Mouse (Mus musculus): ENCODE results near the gene Clpsl2. TPM values are rescaled to one million over a fixed set of nuclear protein-coding genes. Genes with fewer than 3 reads are reported as not detected.

Gene Clpsl2
- polyA plus RNA-seq, 1 experiment from 2014 or later, result not detected

Small RNA genes lying within 50 kb of the gene (microRNA-seq; reads per million reads assigned to microRNA genes)
- not detected for gene Gm25195 (ENCODE audit: borderline number of aligned reads)
- not detected for gene Mir6969 (ENCODE audit: borderline number of aligned reads)

Other genes with a start within 250 kb of the Clpsl2 start
- 15.3 and 17.3 TPM in 2 replicates for gene Fance, start 235.9 kb upstream of the Clpsl2 start, polyA plus RNA-seq (2014; fragmentation: Nextera tagmentation; extraction: Ambion mirVana)
- 408 and 446 TPM in 2 replicates for gene Rpl10a, start 220.9 kb upstream of the Clpsl2 start, polyA plus RNA-seq (2014; fragmentation: Nextera tagmentation; extraction: Ambion mirVana)
- 6.5 and 7.5 TPM in 2 replicates for gene Tead3, start 198.6 kb upstream of the Clpsl2 start, polyA plus RNA-seq (2014; fragmentation: Nextera tagmentation; extraction: Ambion mirVana)
- 2.9 and 5.0 TPM in 2 replicates for gene Tulp1, start 184.2 kb upstream of the Clpsl2 start, polyA plus RNA-seq (2014; fragmentation: Nextera tagmentation; extraction: Ambion mirVana)
- gene Fkbp5, start 31.9 kb upstream of the Clpsl2 start, polyA plus RNA-seq (2014; fragmentation: Nextera tagmentation; extraction: Ambion mirVana), result 5.0 and 5.8 TPM in 2 replicates
- not detected in 2 replicates for gene Armc12, start 18.6 kb upstream of the Clpsl2 start, polyA plus RNA-seq (2014; fragmentation: Nextera tagmentation; extraction: Ambion mirVana)
- 0.73 TPM in 1 of 2 replicates, not detected in the other for gene Clps, start 11.4 kb downstream of the Clpsl2 start, polyA plus RNA-seq (2014; fragmentation: Nextera tagmentation; extraction: Ambion mirVana)
- gene Lhfpl5, start 26.2 kb downstream of the Clpsl2 start, polyA plus RNA-seq (2014; fragmentation: Nextera tagmentation; extraction: Ambion mirVana), result 0.14 TPM in 1 of 2 replicates, not detected in the other
- gene Srpk1, start 73.3 kb downstream of the Clpsl2 start, polyA plus RNA-seq (2014; fragmentation: Nextera tagmentation; extraction: Ambion mirVana), result 58.1 and 79.5 TPM in 2 replicates
- gene Slc26a8, start 140.8 kb downstream of the Clpsl2 start, polyA plus RNA-seq (2014; fragmentation: Nextera tagmentation; extraction: Ambion mirVana), result 0.14 and 0.84 TPM in 2 replicates
- 37.1 and 37.4 TPM in 2 replicates for gene Mapk14, start 141.9 kb downstream of the Clpsl2 start, polyA plus RNA-seq (2014; fragmentation: Nextera tagmentation; extraction: Ambion mirVana)
- 1.8 and 2.3 TPM in 2 replicates for gene AC170998.1, start 176.7 kb downstream of the Clpsl2 start, polyA plus RNA-seq (2014; fragmentation: Nextera tagmentation; extraction: Ambion mirVana)
- 2.6 and 2.9 TPM in 2 replicates for gene Mapk13, start 219.9 kb downstream of the Clpsl2 start, polyA plus RNA-seq (2014; fragmentation: Nextera tagmentation; extraction: Ambion mirVana)

All from heart, embryonic 11.5 days (tissue).